20 mouse cellular contexts compared by ENCODE assay signal in genomic region chr16:10499122-10499521, GRCm38 (mm10). TPM values are rescaled to one million over a fixed set of nuclear protein-coding genes. Genes with fewer than 3 reads are reported as not detected.
DNase-seq lines count a peak whose midpoint lies in the region; ATAC-seq lines count a peak whose summit lies in the region.
"Had no signal": no experiment of that assay in that cellular context is flagged by ENCODE, and none has a peak within 500 bp of the region (broad histone marks: within the 10 kb centered on the region; RNA-seq: fewer than 3 reads in every experiment).

No protein-coding gene starts in this region.

- peak; percentile 68 for ATAC-seq in neutrophil, adult 5-6 weeks (ENCODE audit: extremely low read depth, insufficient number of reproducible peaks, low FRiP score, poor library complexity, severe bottlenecking)
- ATAC-seq: activated CD4-positive, CD25-positive, alpha-beta regulatory T cell, adult 4 months; forebrain, embryonic 14.5 days; forebrain, embryonic 16.5 days; Patski had no signal

- peak; percentile 78 to 80 for DNase-seq in spleen, postnatal 36 days (ENCODE audit: low spot score in 2 of 2)
- DNase-seq in spleen, postnatal 4 days (ENCODE audit: low spot score in 2 of 2) = no peak
- DNase-seq in B cell, adult 2 months = peak; percentile 68 to 72
- no peak for DNase-seq in gastrocnemius, adult 8-10 months (ENCODE audit: low spot score in 2 of 2)
- no peak for DNase-seq in urinary bladder, postnatal 14 days (ENCODE audit: low spot score)
- no peak for DNase-seq in gastrocnemius, postnatal 14 days
- DNase-seq: adrenal gland, adult 8-10 months; adrenal gland, postnatal 14 days; adrenal gland, postnatal 36 days; cerebellum, adult 11-12 months; cerebellum, adult 2 months; cerebellum, adult 9-10 months; cerebellum, postnatal 10 days; cerebellum, postnatal 25 days; embryo, embryonic 11 days had no signal

- intact Hi-C loops in gastrocnemius, postnatal 14 days (cut with DNase I; ENCODE audit: low total_unique reads) = no loop called here

RNA-seq across cellular contexts. Expression of gene Ciita, which starts 19.3 kb away (rescaled TPM):
- total RNA-seq in neutrophil, adult 5-6 weeks (2017) = 137 and 148 TPM in 2 replicates
- total RNA-seq in gastrocnemius, adult 8-10 months (2022) = under 1 TPM in 3 of 4 experiments, not detected in 1; 0.05 to 0.17 (median 0.16) TPM
- under 1 TPM; 0.14 to 0.22 TPM for total RNA-seq in gastrocnemius, postnatal 14 days (2021)

RNA-seq across cellular contexts. Expression of gene Dexi, which starts 43.7 kb away (rescaled TPM):
- 10.4 and 12.5 TPM in 2 replicates for total RNA-seq in neutrophil, adult 5-6 weeks (2017)
- 10 to 100 TPM; 40.4 to 70.4 (median 53.3) TPM for total RNA-seq in gastrocnemius, adult 8-10 months (2022)
- 10 to 100 TPM; 25.9 to 26.0 TPM for total RNA-seq in gastrocnemius, postnatal 14 days (2021)

RNA-seq across cellular contexts. Expression of gene Clec16a, which starts 46.0 kb away (rescaled TPM):
- 21.5 and 23.8 TPM in 2 replicates for total RNA-seq in neutrophil, adult 5-6 weeks (2017)
- 10 to 100 TPM; 55.6 to 90.9 (median 70.4) TPM for total RNA-seq in gastrocnemius, adult 8-10 months (2022)
- total RNA-seq in gastrocnemius, postnatal 14 days (2021) = 10 to 100 TPM; 26.2 to 28.4 TPM

RNA-seq across cellular contexts. Expression of gene Tvp23a, which starts 52.0 kb away (rescaled TPM):
- 0.23 TPM in 1 of 2 replicates, not detected in the other for total RNA-seq in neutrophil, adult 5-6 weeks (2017)
- total RNA-seq in gastrocnemius, adult 8-10 months (2022) = under 1 TPM; 0.08 to 0.24 (median 0.14) TPM
- total RNA-seq in gastrocnemius, postnatal 14 days (2021) = under 1 TPM; 0.69 to 0.80 TPM

Comparison
In these comparisons a context has a peak if more than half of its experiments do, and no peak if none do; other contexts are left out.
1. DNase-seq: peak in spleen, postnatal 36 days (2 of 2) and B cell, adult 2 months (2 of 2); none in spleen, postnatal 4 days (0 of 2), gastrocnemius, adult 8-10 months (0 of 2), urinary bladder, postnatal 14 days (single experiment) and gastrocnemius, postnatal 14 days (single experiment).
2. RNA of gene Ciita, which starts 19.3 kb away (total RNA-seq): 137 to 148 TPM in neutrophil, adult 5-6 weeks; 0.14 to 0.22 TPM in gastrocnemius, postnatal 14 days and 0.05 to 0.17 TPM in gastrocnemius, adult 8-10 months; every median in the first group is over 100 times any median in the second.